In genomic region chr1:140333702-140334101, GRCm38 (mm10) we compare ENCODE assay signal across 19 mouse cellular contexts.
A peak's percentile ranks its signal among the peaks of the same experiment; 100 is the strongest.
DNase-seq lines count a peak whose midpoint lies in the region; ATAC-seq lines count a peak whose summit lies in the region.
"Had no signal": no experiment of that assay in that cellular context is flagged by ENCODE, and none has a peak within 500 bp of the region (broad histone marks: within the 10 kb centered on the region; RNA-seq: fewer than 3 reads in every experiment).

No protein-coding gene starts in this region.

- H3K27me3 ChIP-seq in neural tube, embryonic 12.5 days (replicated peaks), result no peaks in the 10 kb centered on the region
- H3K27me3 ChIP-seq: embryonic facial prominence, embryonic 12.5 days; forebrain, embryonic 13.5 days; forebrain, embryonic 15.5 days had no signal

- peak; percentile 50 for ATAC-seq in neural tube, embryonic 12.5 days (ENCODE audit: low FRiP score, low read depth)
- ATAC-seq: forebrain, embryonic 13.5 days; forebrain, embryonic 15.5 days had no signal

- no peaks in the 10 kb centered on the region for H3K9me3 ChIP-seq in neural tube, embryonic 12.5 days
- H3K9me3 ChIP-seq: embryonic facial prominence, embryonic 10.5 days; embryonic facial prominence, embryonic 12.5 days; forebrain, embryonic 13.5 days; forebrain, embryonic 15.5 days had no signal

- H3K9ac ChIP-seq in neural tube, embryonic 12.5 days, result no peak overlapping the region
- H3K9ac ChIP-seq: embryonic facial prominence, embryonic 12.5 days; forebrain, embryonic 13.5 days; forebrain, embryonic 15.5 days had no signal

- H3K36me3 ChIP-seq in neural tube, embryonic 12.5 days, result no peaks in the 10 kb centered on the region
- H3K36me3 ChIP-seq: embryonic facial prominence, embryonic 10.5 days; embryonic facial prominence, embryonic 12.5 days; forebrain, embryonic 15.5 days had no signal

- DNase-seq in heart, adult 8-10 months (ENCODE audit: low spot score), result peak; percentile 27
- DNase-seq in heart, postnatal 25 days (ENCODE audit: low spot score), result no peak
- DNase-seq in layer of hippocampus, adult 9-11 months, result peak; percentile 22
- DNase-seq in layer of hippocampus, adult 9-10 months (ENCODE audit: low spot score), result no peak
- no peak for DNase-seq in neural tube, embryonic 10.5 days (ENCODE audit: extremely low spot score, low spot score)
- no peak for DNase-seq in urinary bladder, postnatal 14 days (ENCODE audit: low spot score)
- DNase-seq: adrenal gland, adult 2 months; adrenal gland, postnatal 10 days; adrenal gland, postnatal 25 days; cerebellum, adult 11-12 months; cerebellum, adult 2 months; cerebellum, adult 9-10 months; cerebellum, postnatal 10 days; cerebellum, postnatal 25 days had no signal

- intact Hi-C loops in heart, postnatal 25 days (cut with DNase I), result no loop called here

- H3K27ac ChIP-seq in neural tube, embryonic 12.5 days, result no peak overlapping the region
- H3K27ac ChIP-seq: embryonic facial prominence, embryonic 10.5 days; embryonic facial prominence, embryonic 12.5 days; forebrain, embryonic 13.5 days; forebrain, embryonic 15.5 days had no signal

- no peak overlapping the region for H3K4me3 ChIP-seq in neural tube, embryonic 12.5 days
- H3K4me3 ChIP-seq: embryonic facial prominence, embryonic 10.5 days; embryonic facial prominence, embryonic 12.5 days; forebrain, embryonic 13.5 days; forebrain, embryonic 15.5 days had no signal

- no peaks in the 10 kb centered on the region for H3K4me1 ChIP-seq in neural tube, embryonic 12.5 days
- H3K4me1 ChIP-seq: embryonic facial prominence, embryonic 10.5 days; embryonic facial prominence, embryonic 12.5 days; forebrain, embryonic 13.5 days; forebrain, embryonic 15.5 days had no signal

- WGBS in neural tube, embryonic 12.5 days, result 85% methylated on average over 3 of the region's 3 CpGs

- no peak overlapping the region for H3K4me2 ChIP-seq in neural tube, embryonic 12.5 days (replicated peaks)
- H3K4me2 ChIP-seq: embryonic facial prominence, embryonic 12.5 days; forebrain, embryonic 13.5 days; forebrain, embryonic 15.5 days had no signal

Comparison
In these comparisons a context has a peak if more than half of its experiments do, and no peak if none do; other contexts are left out.
1. DNase-seq: peak in heart, adult 8-10 months (single experiment) and layer of hippocampus, adult 9-11 months (single experiment); none in heart, postnatal 25 days (single experiment), layer of hippocampus, adult 9-10 months (single experiment), neural tube, embryonic 10.5 days (single experiment) and urinary bladder, postnatal 14 days (single experiment).